Mouse (Mus musculus) lung, adult 2 months (tissue): Measurements from ENCODE around the gene Gm8994.

ENCODE experiments used
- CTCF ChIP-seq: fragments of 200-500 bp; IDR thresholded peaks from 2 replicates; pipeline ENCODE4 v1.5.1; 2011; ENCODE audit warnings: mild to moderate bottlenecking, low read length, control low read depth; ENCODE audit not compliant: insufficient read depth
- POLR2A ChIP-seq: fragments of 200-500 bp; IDR thresholded peaks from 2 replicates; pipeline ENCODE4 v1.6.1; 2011; ENCODE audit warnings: low read depth, mild to moderate bottlenecking, control low read depth, low read length, borderline replicate concordance; ENCODE audit errors: extremely low read depth

DNA sequence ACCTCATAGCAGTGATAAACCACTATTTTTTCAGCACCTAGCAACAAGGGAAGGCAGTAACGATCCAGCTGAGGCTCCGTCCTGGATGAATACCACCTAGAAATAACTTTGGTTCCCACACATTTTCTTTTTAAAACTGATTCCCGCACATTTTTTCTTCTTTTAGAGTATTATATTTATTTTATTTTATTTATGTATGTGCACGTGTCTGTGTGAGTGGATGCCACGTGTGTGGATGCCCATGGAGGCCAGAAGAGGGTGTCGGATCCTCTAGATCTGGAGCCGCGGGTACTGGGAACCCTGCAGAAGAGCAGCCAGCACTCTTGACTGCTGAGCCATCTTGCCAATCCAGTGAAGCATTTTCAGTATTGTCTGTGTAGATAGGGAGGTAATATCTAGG, 36.0 kb downstream of the Gm8994 start:
- no peak for TF ChIP-seq CTCF
- TF ChIP-seq POLR2A: no peak
